Mouse (Mus musculus) intestine, embryonic 14.5 days (tissue): ENCODE results near the gene Rps26. TPM values are rescaled to one million over a fixed set of nuclear protein-coding genes. Genes with fewer than 3 reads are reported as not detected.

ENCODE experiments used
- ATAC-seq: fragments of 200-750 bp; cut with Nextera tagmentation; replicated peaks from 2 replicates; pipeline ENCODE4 v1.8.0; 2017; ENCODE audit warnings: low read depth, moderate number of reproducible peaks, moderate TSS enrichment, moderate library complexity; ENCODE audit not compliant: low FRiP score, low TSS enrichment
- DNase-seq: peaks from one replicate; pipeline ENCODE4 v3.0.0-alpha.2; 2018; ENCODE audit warnings: low spot score
- H3K27ac ChIP-seq: fragments of 300-500 bp; sonication (generic); 2 replicates; pipeline ENCODE4 v1.5.1; 2014; ENCODE audit warnings: low read depth, mild to moderate bottlenecking, control low read depth
- H3K27me3 ChIP-seq: fragments of 300-500 bp; sonication (generic); replicated peaks from 2 replicates; pipeline ENCODE4 v1.6.1; 2014; ENCODE audit warnings: low read length, control low read depth; ENCODE audit not compliant: control insufficient read depth, insufficient read depth
- H3K36me3 ChIP-seq: fragments of 300-500 bp; sonication (generic); 2 replicates; pipeline ENCODE4 v1.6.1; 2014; ENCODE audit warnings: low read length, control low read depth; ENCODE audit not compliant: control insufficient read depth, insufficient read depth
- H3K4me1 ChIP-seq: fragments of 300-500 bp; sonication (generic); replicated peaks from 2 replicates; pipeline ENCODE4 v1.6.1; 2014; ENCODE audit warnings: low read length, control low read depth, mixed read lengths; ENCODE audit not compliant: control insufficient read depth, insufficient read depth
- H3K4me2 ChIP-seq: fragments of 300-500 bp; sonication (generic); 2 replicates; pipeline ENCODE4 v1.6.1; 2014; ENCODE audit warnings: low read length
- H3K4me3 ChIP-seq: fragments of 300-500 bp; sonication (generic); 2 replicates; pipeline ENCODE4 v1.5.1; 2014; ENCODE audit warnings: low read depth, low read length, control low read depth, mixed read lengths
- H3K9ac ChIP-seq: fragments of 300-500 bp; sonication (generic); 2 replicates; pipeline ENCODE4 v1.6.1; 2014; ENCODE audit warnings: mild to moderate bottlenecking, low read length
- H3K9me3 ChIP-seq: fragments of 300-500 bp; sonication (generic); 2 replicates; pipeline ENCODE4 v1.6.1; 2016; ENCODE audit warnings: low read length, control low read depth; ENCODE audit not compliant: control insufficient read depth
- WGBS: fragments of 180-500 bp; shearing (Covaris S2); extraction: QIAGEN DNeasy Blood & Tissue Kit; methylation state at CpG from one replicate; pipeline ENCODE4 v1.1.7; 2014; 5-methylcytosine and 5-hydroxymethylcytosine counted together
- polyA plus RNA-seq: library from polyadenylated mRNA; unstranded; fragments of >200 nt; fragmentation: Nextera tagmentation; extraction: Ambion mirVana; gene quantifications from 2 replicates; pipeline ENCODE4 v1.2.1, GENCODE M21; 2014

Gene Rps26
- polyA plus RNA-seq, 1 experiment from 2014 or later, result 1,163 TPM

DNA sequence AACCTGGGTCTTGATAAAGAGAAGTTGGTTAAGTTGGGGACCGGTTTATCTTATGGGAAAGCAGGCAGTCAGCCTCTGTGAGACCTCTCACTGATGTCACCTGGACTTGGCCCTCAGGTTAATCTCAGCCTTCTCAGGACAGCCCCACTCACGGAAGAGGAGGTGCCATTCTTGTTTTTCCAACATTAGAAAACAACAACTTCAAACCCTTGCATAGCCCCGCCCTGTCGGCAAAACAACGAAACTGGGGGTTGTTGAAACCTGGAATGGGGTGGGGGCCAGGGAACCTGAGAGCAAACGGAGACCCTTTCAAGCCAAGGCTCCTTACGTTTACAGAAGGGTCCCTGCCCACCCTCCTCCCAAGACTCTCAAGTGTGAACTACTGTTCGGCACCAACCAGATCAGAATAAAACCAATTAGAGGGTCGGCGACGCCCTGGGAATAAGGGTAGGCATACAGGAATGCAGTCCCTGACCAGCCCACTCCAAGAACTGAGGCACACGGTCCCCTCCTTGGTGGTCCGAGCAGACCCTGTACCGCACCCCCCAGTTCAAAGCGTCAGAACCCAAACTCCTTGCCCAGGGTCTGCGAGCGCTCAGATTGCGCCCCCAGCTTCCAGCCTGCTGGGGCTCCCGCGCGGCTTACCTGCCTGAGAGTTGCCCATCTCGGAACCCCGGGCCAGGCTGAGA is 37.6 kb downstream of the Rps26 start:
- DNase-seq (no peak), ATAC-seq (peak; percentile 13)
- Histone ChIP-seq H3K9ac (peak overlapping the region; percentile 55), H3K9me3 (no peaks in the 10 kb centered on the region), H3K4me1 (0 out of 2 replicates have a peak, but pooled peaks cover 3% of the 10 kb centered on the region), H3K27me3 (peaks cover 37% of the 10 kb centered on the region), H3K4me3 (peak overlapping the region; percentile 57), H3K27ac (peak overlapping the region; percentile 82), H3K4me2 (peak overlapping the region; percentile 91), H3K36me3 (no peaks in the 10 kb centered on the region)
- 3% methylated on average over 23 of the region's 23 CpGs for WGBS

DNA sequence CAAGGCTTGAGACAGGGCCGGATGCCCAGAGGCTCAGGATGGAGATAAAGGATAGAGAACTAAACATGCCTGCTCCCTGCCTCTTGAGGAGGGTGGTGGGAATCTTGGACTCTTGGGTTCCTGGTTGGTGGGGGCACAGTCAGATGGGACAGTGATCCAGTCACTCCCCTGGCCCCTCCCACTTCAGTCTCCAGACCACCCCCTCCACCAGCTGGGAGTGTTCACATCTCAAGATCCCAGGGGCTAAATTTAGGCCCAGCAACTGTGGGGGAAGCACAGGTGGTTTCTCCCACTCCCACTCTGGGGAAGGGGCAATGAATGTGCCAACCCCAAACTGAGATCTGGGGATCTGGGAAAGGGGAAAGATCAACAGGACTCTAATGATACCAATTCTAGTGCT is 38.4 kb downstream of the Rps26 start:
- Histone ChIP-seq H3K4me3 (peak overlapping the region; percentile 57), H3K4me2 (peak overlapping the region; percentile 91), H3K9ac (peak overlapping the region; percentile 3; the same call in 1 of the 2 replicates), H3K36me3 (no peaks in the 10 kb centered on the region), H3K9me3 (no peaks in the 10 kb centered on the region), H3K4me1 (peaks cover 6% of the 10 kb centered on the region; the same call in 1 of the 2 replicates), H3K27ac (peak overlapping the region; percentile 82), H3K27me3 (peaks cover 37% of the 10 kb centered on the region)
- WGBS, result 44% methylated on average over 1 of the region's 1 CpGs
- ATAC-seq, result no peak
- no peak for DNase-seq

DNA sequence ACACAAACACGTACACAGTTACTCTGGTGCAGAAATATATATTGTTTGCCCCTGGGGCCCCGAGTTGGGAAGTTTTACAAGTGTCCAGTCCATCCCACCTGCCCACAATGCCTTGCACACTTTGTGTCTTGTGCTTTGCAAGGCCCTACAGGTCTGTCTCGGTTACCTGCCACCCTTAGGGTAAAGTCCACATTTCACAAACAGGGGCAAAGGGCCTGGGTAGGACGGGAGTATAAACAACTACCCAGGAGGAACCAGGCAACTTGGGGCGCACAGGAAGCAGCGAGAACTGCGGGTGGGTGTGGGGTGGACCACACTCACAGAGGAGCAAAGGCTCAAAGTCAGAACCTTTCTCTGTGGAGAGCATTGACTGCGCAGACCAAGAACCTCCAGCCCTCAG is 38.9 kb downstream of the Rps26 start:
- peak; percentile 20; the same call in 1 of the 2 replicates for ATAC-seq
- Histone ChIP-seq H3K4me2 (peak overlapping the region; percentile 91), H3K9ac (peak overlapping the region; percentile 3; the same call in 1 of the 2 replicates), H3K27me3 (peaks cover 37% of the 10 kb centered on the region), H3K4me3 (peak overlapping the region; percentile 57), H3K27ac (peak overlapping the region; percentile 82), H3K4me1 (peaks cover 6% of the 10 kb centered on the region; the same call in 1 of the 2 replicates), H3K36me3 (no peaks in the 10 kb centered on the region), H3K9me3 (no peaks in the 10 kb centered on the region)
- WGBS, result 36% methylated on average over 8 of the region's 8 CpGs
- DNase-seq, result peak; percentile 62

DNA sequence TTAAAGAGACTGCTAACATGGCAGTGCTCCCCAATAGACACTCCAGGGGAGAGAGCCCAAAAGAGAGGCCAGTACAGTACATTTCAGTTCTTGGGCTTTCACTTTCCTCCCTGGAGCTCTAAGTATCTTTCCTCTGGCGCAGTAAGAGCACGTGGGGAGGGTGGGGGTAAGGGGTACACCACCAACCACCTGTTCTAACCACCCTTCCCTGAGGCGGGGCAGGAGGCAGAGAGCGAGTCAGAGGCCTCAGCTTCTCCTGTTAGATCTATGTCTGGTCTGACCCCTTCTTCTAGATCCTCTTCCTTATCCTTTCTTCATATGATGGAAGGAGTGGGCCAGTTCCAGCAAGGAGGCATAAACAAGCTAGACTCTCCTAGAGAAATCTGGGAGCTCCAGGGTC is 39.4 kb downstream of the Rps26 start:
- ATAC-seq, result no peak
- H3K4me1 ChIP-seq, result peaks cover 6% of the 10 kb centered on the region; the same call in 1 of the 2 replicates
- peaks cover 37% of the 10 kb centered on the region for H3K27me3 ChIP-seq
- no peak for DNase-seq
- H3K4me2 ChIP-seq, result peak overlapping the region; percentile 91
- H3K9ac ChIP-seq, result 0 out of 2 replicates have a peak overlapping the region, but pooled peaks have one; percentile 20
- peak overlapping the region; percentile 82 for H3K27ac ChIP-seq
- peak overlapping the region; percentile 57 for H3K4me3 ChIP-seq
- no peaks in the 10 kb centered on the region for H3K9me3 ChIP-seq
- no peaks in the 10 kb centered on the region for H3K36me3 ChIP-seq
- WGBS, result 46% methylated on average over 4 of the region's 4 CpGs

DNA sequence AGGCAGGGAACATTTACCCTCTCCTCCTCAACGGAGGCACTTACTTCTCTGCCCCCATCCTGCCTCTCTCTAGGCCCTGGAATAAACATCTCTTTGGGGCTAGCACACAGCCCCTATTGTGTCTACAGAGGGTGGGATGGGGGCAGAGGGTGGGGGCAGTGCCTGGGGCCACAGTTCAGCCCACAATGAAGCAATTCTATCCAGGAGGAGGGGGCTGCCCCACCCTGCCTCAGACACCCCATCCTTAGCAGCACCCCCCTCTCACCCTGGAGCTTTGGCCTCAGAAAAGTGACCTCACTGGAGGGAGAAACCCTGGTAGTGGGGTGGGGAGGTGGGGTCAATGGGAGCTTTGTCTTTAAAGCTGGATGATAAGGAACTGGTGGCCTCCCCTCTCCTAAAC is 40.0 kb downstream of the Rps26 start:
- Histone ChIP-seq H3K9me3 (no peaks in the 10 kb centered on the region), H3K4me3 (peak overlapping the region; percentile 57; the same call in 1 of the 2 replicates), H3K9ac (0 out of 2 replicates have a peak overlapping the region, but pooled peaks have one; percentile 5), H3K4me2 (peak overlapping the region; percentile 91), H3K4me1 (peaks cover 6% of the 10 kb centered on the region; the same call in 1 of the 2 replicates), H3K36me3 (peaks cover 2% of the 10 kb centered on the region; the same call in 1 of the 2 replicates), H3K27me3 (peaks cover 37% of the 10 kb centered on the region), H3K27ac (peak overlapping the region; percentile 82)
- WGBS, result 6% methylated on average over 1 of the region's 1 CpGs
- DNase-seq (no peak), ATAC-seq (no peak)

DNA sequence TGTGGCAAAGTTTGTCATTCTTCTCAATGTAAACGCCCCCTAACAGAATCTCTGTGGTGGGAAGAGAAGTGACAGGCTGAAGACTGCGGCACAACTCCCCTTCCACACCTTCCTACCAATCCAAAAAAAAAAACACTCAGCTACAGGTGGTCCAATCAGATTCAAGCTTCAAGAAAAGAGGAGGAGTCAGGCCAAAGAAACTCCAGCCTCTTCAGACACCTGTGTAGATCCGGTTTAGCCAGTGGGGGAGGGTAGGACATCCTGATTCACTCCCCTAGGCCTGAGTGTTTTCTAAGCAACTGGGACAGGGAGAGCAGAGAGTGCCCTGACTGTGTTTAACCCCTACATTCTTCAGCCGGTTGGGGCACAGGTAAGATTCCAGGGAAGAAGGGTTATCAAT is 42.2 kb downstream of the Rps26 start:
- H3K4me2 ChIP-seq, result peak overlapping the region; percentile 20
- no peak overlapping the region for H3K4me3 ChIP-seq
- DNase-seq, result no peak
- peak; percentile 37 for ATAC-seq
- H3K27me3 ChIP-seq, result peaks cover 34% of the 10 kb centered on the region
- no peak overlapping the region for H3K9ac ChIP-seq
- peaks cover 6% of the 10 kb centered on the region; the same call in 1 of the 2 replicates for H3K4me1 ChIP-seq
- H3K9me3 ChIP-seq, result no peaks in the 10 kb centered on the region
- peaks cover 5% of the 10 kb centered on the region; the same call in 1 of the 2 replicates for H3K36me3 ChIP-seq
- H3K27ac ChIP-seq, result no peak overlapping the region
- WGBS, result 4% methylated on average over 4 of the region's 4 CpGs

DNA sequence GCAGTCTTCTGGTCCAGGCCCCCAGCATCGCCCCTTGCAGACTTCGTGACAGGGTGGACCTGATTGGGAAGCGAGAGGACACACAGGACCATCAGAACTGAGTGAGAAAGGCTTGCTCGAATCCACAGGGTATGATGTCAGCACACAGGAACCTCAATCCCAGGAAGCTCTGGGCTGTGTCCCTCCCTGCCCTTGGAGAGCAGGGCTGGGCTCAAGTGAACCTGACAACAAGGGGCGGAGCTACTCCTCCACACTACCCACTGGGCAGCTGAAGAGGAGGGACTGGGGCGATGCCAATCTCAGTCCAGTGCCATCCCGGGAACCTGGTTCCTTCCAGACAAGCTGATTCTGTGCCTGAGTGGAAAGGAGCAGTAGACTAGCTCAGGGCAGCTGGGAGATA is 42.9 kb downstream of the Rps26 start:
- no peaks in the 10 kb centered on the region for H3K9me3 ChIP-seq
- H3K36me3 ChIP-seq, result peaks cover 5% of the 10 kb centered on the region; the same call in 1 of the 2 replicates
- no peak overlapping the region for H3K4me3 ChIP-seq
- H3K27ac ChIP-seq, result no peak overlapping the region
- no peak overlapping the region for H3K9ac ChIP-seq
- peak overlapping the region; percentile 20; the same call in 1 of the 2 replicates for H3K4me2 ChIP-seq
- DNase-seq (no peak), ATAC-seq (no peak; the same call in 1 of the 2 replicates)
- H3K4me1 ChIP-seq, result peaks cover 3% of the 10 kb centered on the region; the same call in 1 of the 2 replicates
- H3K27me3 ChIP-seq, result peaks cover 26% of the 10 kb centered on the region
- WGBS, result 25% methylated on average over 7 of the region's 7 CpGs

DNA sequence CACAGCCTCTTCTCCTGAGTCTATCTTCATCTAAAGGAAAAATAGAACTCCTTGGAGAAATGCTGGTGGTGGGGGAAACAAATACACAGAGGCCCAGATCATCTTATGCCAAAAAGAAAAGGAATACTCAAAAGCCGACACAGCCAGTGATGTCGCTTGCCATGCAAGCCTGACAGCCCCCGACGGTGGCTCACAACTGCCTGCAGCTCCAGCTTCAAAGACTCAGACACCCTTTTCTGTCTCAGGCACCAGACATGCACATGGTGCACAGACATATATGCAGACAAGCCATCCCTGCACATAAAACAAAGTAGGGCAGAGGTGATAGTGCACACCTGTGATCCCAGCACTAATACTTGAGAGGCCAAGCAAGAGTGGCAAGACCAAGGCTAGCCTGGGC is 46.8 kb downstream of the Rps26 start:
- Histone ChIP-seq H3K9me3 (no peaks in the 10 kb centered on the region), H3K36me3 (peaks cover 7% of the 10 kb centered on the region; the same call in 1 of the 2 replicates), H3K4me2 (no peak overlapping the region), H3K27me3 (no peaks in the 10 kb centered on the region), H3K4me3 (no peak overlapping the region), H3K27ac (no peak overlapping the region), H3K4me1 (peaks cover 3% of the 10 kb centered on the region; the same call in 1 of the 2 replicates), H3K9ac (no peak overlapping the region)
- DNase-seq, result no peak
- 76% methylated on average over 4 of the region's 4 CpGs for WGBS
- no peak for ATAC-seq
